Mouse (Mus musculus): ENCODE data around the gene Aff4.

GRCm38 (mm10) chr11:53445562-53445961, 94.9 kb downstream of the Aff4 start:
- TF ChIP-seq ZC3H11A (IDR thresholded peaks at IDR 0.05; ENCODE audit: borderline replicate concordance, low read depth, low read length) (no peak), HCFC1 (IDR thresholded peaks at IDR 0.05; ENCODE audit: borderline replicate concordance, insufficient read depth, low read length) (no peak), ZNF384 (IDR thresholded peaks at IDR 0.05; ENCODE audit: low read depth, low read length) (no peak), CHD2 (IDR thresholded peaks at IDR 0.05; ENCODE audit: low read depth, low read length) (no peak)
